In the genomic region with DNA sequence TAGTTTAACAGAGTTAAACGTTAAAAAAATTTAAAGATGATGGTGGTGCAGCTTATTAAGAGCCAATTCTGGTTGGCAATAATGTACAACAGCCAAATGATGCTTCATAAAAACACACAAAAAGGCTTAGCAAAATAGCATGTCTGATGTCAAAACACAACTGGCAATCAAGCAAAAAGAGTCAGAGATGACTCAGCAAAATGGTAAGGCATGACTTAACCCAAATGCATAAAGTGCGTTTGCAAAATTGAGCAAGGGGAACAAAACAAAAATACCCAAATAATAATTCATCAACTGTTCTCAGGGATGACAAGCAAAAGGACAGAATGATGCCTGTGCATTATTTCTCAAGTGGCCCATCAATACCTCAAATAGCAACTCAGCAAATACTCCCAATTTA, we compare ENCODE assay signal across 15 mouse cellular contexts.
"Had no signal": no experiment of that assay in that cellular context is flagged by ENCODE, and none has a peak within 500 bp of the region (broad histone marks: within the 10 kb centered on the region; RNA-seq: fewer than 3 reads in every experiment).

No protein-coding gene starts in this region.

- H3K27ac ChIP-seq: neural tube, embryonic 13.5 days; stomach, embryonic 15.5 days; stomach, postnatal 0 days had no signal

- DNase-seq: retina, postnatal 1 day; right cerebral cortex, adult 18-20 months; right cerebral cortex, postnatal 14 days; right cerebral cortex, postnatal 25 days; right cerebral cortex, postnatal 4 days; spleen, adult 18-20 months; thymus, adult 18-20 months; thymus, adult 2 months; thymus, postnatal 14 days; thymus, postnatal 25 days; thymus, postnatal 36 days; thymus, postnatal 4 days had no signal

- H3K9ac ChIP-seq: neural tube, embryonic 13.5 days; stomach, embryonic 15.5 days had no signal

- H3K36me3 ChIP-seq: neural tube, embryonic 13.5 days; stomach, embryonic 15.5 days had no signal

- H3K27me3 ChIP-seq: stomach, embryonic 15.5 days had no signal

- H3K4me2 ChIP-seq: neural tube, embryonic 13.5 days; stomach, embryonic 15.5 days had no signal

- H3K4me1 ChIP-seq: neural tube, embryonic 13.5 days; stomach, embryonic 15.5 days had no signal

- H3K4me3 ChIP-seq: neural tube, embryonic 13.5 days; stomach, embryonic 15.5 days had no signal

- H3K9me3 ChIP-seq: neural tube, embryonic 13.5 days; stomach, embryonic 15.5 days had no signal
